Mouse (Mus musculus) liver, embryonic 14 days (tissue): Measurements from ENCODE around the gene Eif2b4. TPM values are rescaled to one million over a fixed set of nuclear protein-coding genes. Genes with fewer than 3 reads are reported as not detected.

Experiments used
- polyA plus RNA-seq: library from polyadenylated mRNA; depleted of rRNA; stranded (reverse); fragments of >200 nt; gene quantifications from 2 replicates; pipeline ENCODE4 v1.2.3, GENCODE M21; 2012; rRNA removed

Eif2b4 gene
- polyA plus RNA-seq = 28.7 and 31.5 TPM in 2 replicates

DNA sequence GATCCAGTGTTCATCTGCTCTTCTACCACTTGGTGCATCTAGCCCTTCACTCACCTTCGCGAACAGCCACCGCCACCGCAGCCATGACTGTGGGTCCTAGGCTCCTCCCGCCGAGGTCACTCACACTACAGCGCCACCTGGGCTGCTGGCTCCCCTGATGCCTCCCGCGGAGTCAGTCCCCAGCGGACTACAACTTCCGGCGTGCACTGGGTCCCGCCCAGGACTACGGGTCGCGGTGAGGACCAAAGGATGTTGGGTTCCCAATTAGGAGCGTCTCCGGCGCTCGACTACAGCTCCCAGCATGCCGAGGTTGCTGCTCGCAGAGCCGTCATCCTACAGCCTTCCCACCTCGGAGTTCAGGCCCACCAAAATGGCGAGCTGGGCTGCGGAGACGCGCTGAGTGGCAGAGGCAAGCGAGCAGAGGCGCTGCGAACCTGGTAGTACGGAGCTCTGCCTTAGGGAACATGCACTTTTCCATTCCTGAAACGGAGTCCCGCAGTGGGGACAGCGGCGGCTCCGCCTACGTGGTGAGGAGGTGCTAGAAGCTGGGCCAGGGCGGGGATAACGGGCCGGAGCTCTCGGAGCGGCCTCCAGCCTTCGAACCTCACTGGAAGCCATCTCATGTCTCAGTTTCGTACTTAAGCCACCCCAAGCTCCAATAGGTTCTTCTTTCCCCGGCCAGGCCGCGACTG, at the start of gene Eif2b4, which contains the start of gene Snx17:
TSS of gene Eif2b4 (minus strand) at position 492 of the 692 bp plus-strand sequence.
TSS of gene Snx17 (plus strand) at position 289 of the 692 bp plus-strand sequence.

DNA sequence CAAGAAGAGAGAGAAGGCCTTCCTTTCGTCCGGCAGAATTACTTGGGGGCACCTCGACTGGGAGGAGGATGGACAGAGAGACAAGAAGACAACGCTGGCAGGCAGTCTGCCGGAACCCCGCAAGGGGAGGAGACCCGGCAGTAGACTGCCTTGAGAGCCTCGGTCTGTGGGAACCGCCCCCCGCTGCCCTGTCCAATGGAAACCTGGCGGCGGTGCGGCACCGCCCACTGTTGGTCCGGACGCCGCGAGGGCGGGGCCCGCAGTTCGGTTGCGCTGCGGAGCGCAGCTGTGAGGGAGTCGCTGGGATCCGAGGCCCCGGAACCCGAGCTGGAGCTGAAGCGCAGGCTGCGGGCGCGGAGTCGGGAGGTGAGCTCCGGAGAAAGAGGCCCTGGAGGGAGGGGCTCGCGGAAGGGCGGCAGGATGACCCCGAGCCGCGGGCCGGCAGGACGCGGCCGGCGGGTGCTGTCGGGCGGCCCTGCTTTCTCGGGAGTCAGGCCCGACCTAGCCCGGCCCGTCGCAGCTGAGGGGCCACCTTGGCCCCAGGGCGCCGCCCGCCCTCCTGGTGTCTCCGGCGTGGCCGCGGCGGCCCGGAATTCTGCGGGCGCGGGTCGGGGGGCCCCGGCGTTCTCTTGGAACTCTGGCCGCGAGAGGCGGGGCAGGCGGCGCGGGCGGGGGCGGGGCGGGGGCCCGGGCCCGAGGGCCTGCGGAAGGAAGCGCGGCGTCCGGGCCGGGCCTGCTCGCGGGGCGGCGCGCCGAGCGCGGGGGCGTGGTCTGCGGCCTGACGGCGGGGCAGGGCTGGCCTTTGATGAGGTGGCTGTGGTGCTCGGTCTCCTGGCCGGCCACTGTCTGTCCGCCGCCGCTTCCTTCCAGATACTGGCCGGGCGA, 47.6 kb upstream of the Eif2b4 start, which contains the start of the genes Nrbp1 and Gm9970:
TSS of gene Nrbp1 (plus strand) at position 228 of the 885 bp plus-strand sequence.
TSS of gene Gm9970 (minus strand) at position 596 of the 885 bp plus-strand sequence.

DNA sequence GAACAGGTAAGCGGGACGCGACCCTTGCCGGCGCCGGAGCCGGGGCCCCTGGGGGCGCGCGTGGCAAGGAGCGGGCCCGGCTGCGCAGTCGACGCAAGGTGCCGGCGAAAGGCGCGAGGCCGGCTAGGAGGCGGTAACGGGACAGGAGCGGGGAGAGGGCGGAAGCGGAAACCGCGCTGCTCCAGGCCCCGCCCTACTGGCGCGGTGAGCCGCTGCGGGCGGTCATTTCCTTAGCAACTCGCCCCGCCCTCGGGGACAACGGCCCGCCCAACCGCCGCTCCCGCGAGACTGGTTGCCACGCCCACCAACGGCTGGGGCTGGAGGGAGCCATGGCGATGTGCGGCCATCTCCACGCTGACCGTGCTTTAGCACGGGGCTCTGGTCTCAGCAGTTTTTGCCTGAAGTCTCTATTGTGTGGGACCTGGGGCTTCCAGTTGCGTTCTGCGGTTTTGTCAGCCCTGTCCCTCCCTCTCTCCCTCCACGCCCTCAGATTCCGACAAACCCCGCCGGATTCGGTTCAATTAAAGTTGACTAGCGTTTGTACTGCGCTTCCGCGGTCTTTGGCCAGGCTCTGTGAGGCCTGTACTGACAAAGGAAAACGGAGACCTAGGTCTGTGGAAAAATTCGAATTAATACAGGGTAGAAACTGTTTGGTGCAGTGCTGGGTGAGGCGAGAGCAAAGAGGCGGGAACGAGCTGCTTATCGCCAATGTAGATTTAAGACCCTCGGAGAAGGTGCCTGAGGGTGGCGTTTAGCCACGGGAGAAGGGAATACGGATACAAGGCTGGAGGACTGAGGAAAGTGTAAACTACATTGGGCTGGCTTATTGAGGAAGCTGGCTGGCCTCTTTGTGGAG, 27.4 kb upstream of the Eif2b4 start, which contains the start of gene Ppm1g:
TSS of gene Ppm1g (minus strand) at position 240 of the 856 bp plus-strand sequence.

DNA sequence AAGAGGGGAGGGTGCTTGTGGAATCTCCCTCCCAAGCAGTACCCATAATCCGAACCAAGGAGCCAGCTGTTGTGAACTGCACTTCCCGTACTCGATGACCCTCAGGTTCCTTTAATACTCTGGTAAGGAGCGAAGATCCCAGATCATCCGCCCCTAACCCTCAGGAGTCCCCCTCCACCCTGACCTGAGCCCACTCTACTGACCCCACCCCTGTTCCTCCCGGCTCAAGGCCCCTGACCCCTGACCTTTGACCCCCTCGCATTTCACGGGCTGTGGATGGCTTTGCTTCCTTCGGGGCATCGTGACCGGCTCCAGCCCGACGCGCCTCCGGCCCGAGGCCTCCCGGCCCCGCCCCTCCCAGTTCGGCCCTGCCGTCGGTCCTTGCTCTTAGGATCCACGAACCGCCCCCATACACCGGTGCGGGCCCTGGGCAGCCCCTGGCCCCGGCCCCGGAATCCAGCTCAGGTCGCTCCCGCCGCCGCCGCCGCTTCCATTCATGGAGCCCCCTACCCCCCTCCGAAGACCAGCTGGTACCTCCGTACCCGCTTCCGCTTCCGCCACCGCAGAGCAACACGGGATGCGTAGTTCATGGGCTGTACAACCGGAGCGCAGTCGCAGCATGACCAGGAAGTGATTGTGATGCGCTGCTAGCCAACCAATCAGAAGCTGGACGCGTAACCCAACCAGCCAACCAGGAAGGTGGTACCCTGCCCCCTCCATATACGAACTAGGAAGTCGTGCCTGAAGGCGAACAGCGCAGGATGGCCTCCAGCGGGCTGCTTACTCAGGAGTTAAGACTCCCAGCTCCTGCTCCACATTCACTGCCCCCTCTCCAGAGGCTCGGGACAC, 8.7 kb upstream of the Eif2b4 start, which contains the start of gene Zfp513:
TSS of gene Zfp513 (minus strand) at position 562 of the 849 bp plus-strand sequence.

DNA sequence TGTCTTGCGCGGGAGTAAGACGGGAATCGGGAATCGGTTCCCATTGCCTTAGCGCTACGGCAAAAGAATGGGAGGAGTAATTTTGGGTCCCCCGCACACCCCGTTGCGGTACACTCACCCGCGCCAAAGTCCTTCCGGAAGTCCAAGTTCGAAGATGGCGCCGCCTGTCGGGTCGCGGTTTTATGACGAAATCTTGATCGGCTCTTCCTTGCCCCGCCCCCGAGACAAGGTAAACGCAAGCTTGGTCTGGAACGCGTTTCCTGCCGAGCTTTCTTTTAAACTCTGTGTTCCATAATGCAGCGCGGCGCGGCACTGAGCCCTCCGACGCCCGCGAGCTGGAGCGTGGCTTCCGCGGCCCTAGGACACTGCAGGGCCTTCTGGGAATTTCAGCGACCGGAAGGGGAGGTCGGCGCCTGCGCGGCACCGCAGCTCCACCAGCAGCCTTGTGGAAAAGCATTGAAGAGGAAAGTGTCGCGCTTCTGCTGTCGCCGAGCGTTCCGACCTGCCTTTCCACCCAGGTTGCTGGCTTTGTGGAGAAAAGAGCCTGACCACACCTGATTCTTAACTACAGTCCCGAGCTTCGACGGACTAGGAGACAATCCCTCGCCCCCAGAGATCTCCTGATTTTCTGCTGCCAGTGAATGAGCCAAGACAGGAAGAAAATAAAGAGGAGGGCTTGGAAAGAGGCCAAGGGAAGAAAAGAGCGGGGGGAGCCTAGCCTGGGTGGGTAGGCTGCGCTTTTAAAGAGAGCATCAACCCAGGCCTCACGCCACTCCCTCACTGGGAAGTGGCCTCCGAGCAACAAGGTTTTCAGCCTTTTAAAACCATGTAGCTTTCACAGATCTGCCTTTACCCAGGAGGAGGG, 13.2 kb downstream of the Eif2b4 start, which contains the start of the genes Gm29609 and Gtf3c2:
TSS of gene Gm29609 (minus strand) at position 146 of the 865 bp plus-strand sequence.
TSS of gene Gtf3c2 (minus strand) at position 379 of the 865 bp plus-strand sequence.

DNA sequence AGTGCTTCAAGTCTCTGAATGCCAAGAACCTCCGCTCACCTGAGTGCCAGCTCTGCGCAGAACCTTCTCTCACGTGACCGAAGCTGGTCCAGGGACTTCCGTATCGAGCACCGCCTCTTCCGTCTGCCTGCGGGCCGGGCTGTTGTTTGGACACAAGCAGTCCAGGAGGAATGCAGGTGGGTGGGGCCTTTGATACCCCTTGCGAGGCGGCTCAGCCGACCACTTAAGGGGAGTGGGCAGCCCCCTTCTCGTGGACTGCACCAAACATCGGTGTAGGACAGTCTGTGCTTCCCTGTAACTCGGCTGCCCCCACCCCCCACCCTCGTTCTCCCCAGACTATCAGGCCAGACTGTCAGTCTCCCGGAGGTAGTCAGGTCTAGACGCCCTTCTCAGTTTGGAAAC, 39.1 kb downstream of the Eif2b4 start, which contains the start of gene Mpv17:
TSS of gene Mpv17 (minus strand) at position 100 of the 402 bp plus-strand sequence.

DNA sequence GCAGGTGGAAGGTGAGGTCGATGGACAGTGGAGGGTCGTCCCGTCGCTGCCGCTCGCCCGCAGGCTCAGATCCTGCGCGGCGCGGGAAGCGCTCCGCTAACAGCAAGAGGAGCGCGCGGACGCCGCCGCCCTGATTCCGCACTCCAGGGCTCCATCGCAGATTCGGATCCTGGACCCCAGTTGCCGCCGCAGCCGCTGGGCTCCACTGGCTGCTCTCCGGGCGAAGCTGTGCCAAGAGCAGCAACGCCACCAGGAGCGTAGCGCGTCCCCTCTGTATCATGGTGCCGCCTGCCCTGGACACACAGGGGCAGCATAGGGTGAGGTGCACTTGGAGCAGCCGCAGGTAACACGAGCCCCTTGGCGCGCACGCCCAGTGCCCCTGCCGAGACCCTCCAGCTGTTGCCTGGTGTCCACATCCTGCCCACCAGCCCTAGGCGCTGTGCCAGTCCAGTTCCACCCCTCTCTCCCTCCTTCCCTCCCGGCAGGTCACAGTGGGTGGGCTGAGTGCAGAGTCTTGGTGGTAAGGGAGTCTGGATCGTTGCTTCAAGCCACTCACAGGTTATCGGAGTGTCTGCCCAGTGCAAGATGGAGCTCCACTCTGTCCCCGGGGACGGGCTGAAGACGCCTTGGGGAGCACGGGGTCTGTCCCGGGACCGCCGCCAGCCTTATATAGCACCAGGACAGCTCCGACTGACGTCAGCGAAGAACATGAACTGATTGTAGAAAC, 54.8 kb downstream of the Eif2b4 start, which contains the start of gene Ucn:
TSS of gene Ucn (minus strand) at position 589 of the 727 bp plus-strand sequence.

Other genes with a start within 250 kb of the Eif2b4 start
- gene Cgref1, start 247.8 kb downstream of the Eif2b4 start, polyA plus RNA-seq = 4.2 and 4.3 TPM in 2 replicates
- 81.6 and 91.4 TPM in 2 replicates for gene Preb, start 233.1 kb downstream of the Eif2b4 start, polyA plus RNA-seq
- 0.01 and 0.03 TPM in 2 replicates for gene Tcf23, start 224.8 kb downstream of the Eif2b4 start, polyA plus RNA-seq
- gene Atraid, start 145.1 kb downstream of the Eif2b4 start, polyA plus RNA-seq = 26.4 and 31.3 TPM in 2 replicates
- gene Slc5a6, start 144.5 kb downstream of the Eif2b4 start, polyA plus RNA-seq = 4.0 and 4.7 TPM in 2 replicates
- 16.6 and 19.0 TPM in 2 replicates for gene Cad, start 138.7 kb downstream of the Eif2b4 start, polyA plus RNA-seq
- not detected in 2 replicates for gene Dnajc5g, start 87.1 kb downstream of the Eif2b4 start, polyA plus RNA-seq
- 0.26 and 0.36 TPM in 2 replicates for gene Slc30a3, start 85.2 kb downstream of the Eif2b4 start, polyA plus RNA-seq
- gene Trim54, start 76.7 kb downstream of the Eif2b4 start, polyA plus RNA-seq = 0.31 TPM in 1 of 2 replicates, not detected in the other
- not detected in 2 replicates for gene Ucn, start 54.6 kb downstream of the Eif2b4 start, polyA plus RNA-seq
- gene Mpv17, start 39.2 kb downstream of the Eif2b4 start, polyA plus RNA-seq = 13.6 and 16.9 TPM in 2 replicates
- gene Gm29609, start 13.5 kb downstream of the Eif2b4 start, polyA plus RNA-seq = 0.66 and 0.67 TPM in 2 replicates
- gene Gtf3c2, start 13.3 kb downstream of the Eif2b4 start, polyA plus RNA-seq = 27.1 and 34.5 TPM in 2 replicates
- 21.9 and 25.8 TPM in 2 replicates for gene Snx17, start 203 bp downstream of the Eif2b4 start, polyA plus RNA-seq
- gene Zfp513, start 8.9 kb upstream of the Eif2b4 start, polyA plus RNA-seq = 7.7 and 8.9 TPM in 2 replicates
- 123 and 129 TPM in 2 replicates for gene Ppm1g, start 27.3 kb upstream of the Eif2b4 start, polyA plus RNA-seq
- 27.8 and 31.3 TPM in 2 replicates for gene Nrbp1, start 47.4 kb upstream of the Eif2b4 start, polyA plus RNA-seq
- gene Gm9970, start 47.8 kb upstream of the Eif2b4 start, polyA plus RNA-seq = not detected in 2 replicates
- 3.9 and 4.7 TPM in 2 replicates for gene Krtcap3, start 58.3 kb upstream of the Eif2b4 start, polyA plus RNA-seq
- gene Ift172, start 97.7 kb upstream of the Eif2b4 start, polyA plus RNA-seq = 3.4 and 3.7 TPM in 2 replicates
- 4.5 and 5.1 TPM in 2 replicates for gene Fndc4, start 102.7 kb upstream of the Eif2b4 start, polyA plus RNA-seq
- 15.1 and 17.6 TPM in 2 replicates for gene Gckr, start 104.0 kb upstream of the Eif2b4 start, polyA plus RNA-seq